Mouse (Mus musculus): ENCODE data around the gene P4ha1. TPM values are rescaled to one million over a fixed set of nuclear protein-coding genes. Genes with fewer than 3 reads are reported as not detected.

Gene P4ha1
- polyA plus RNA-seq, 1 experiment, result 18.8 TPM

DNA sequence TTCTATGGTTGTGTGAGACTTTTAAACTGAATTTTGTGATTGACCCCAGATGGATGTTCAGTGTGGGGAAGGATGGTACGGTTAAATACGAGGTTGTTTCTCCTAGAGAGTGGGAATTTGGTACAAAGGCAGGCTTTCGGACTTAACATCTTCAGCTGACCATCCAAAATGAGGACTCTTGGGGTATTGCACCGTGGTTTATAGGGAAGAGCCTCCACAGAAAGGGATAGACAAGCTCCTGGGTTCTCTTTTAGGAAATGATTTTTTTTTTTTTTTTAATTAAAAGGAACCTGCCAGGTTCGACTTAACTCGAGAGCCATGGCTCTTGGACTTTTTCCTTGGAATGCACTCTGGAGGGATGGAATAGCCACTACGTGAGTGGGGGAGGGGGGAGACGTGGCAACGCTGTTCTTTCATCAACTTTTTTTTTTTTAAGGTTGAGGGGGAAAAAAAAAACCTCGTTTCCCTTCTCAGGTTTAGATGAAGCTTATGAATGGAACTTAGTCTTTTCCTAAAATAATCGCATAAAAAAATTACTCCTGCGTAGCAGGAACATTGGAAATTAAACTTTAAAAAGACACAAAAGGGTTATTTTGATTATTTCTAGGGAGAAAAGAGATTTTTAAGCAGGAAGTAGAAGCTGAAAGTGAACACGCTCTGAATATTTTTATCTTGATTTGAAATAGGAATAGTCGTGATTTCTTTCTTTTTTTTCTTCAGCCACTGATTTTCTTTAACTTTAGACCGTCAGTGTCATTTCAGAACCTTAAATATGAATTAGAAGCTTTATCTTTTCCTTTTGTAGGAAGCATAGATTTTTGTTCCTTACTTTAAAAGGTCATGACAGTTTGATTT lies 1.4 kb downstream of the P4ha1 start:
- Histone ChIP-seq H3K4me3 (replicated peaks; ENCODE audit: insufficient read depth, low read depth, low read length) (peak overlapping the region; percentile 58), H3K4me1 (ENCODE audit: control insufficient read depth, insufficient read depth, low read length) (peaks cover 3% of the 10 kb centered on the region; the same call in 1 of the 2 replicates), H3K27ac (ENCODE audit: insufficient read depth, low read length) (no peak overlapping the region), H3K27me3 (ENCODE audit: control insufficient read depth, insufficient read depth, low read length) (no peaks in the 10 kb centered on the region)
- peak in 1 of 2 experiments; percentile 21 for DNase-seq
- 19% methylated on average over 15 of the region's 15 CpGs for WGBS
- TF ChIP-seq CTCF (IDR thresholded peaks at IDR 0.05; ENCODE audit: borderline replicate concordance, insufficient read depth, low read depth, low read length) (no peak), POLR2A (IDR thresholded peaks at IDR 0.05; ENCODE audit: borderline replicate concordance, insufficient read depth, low read length) (no peak)

DNA sequence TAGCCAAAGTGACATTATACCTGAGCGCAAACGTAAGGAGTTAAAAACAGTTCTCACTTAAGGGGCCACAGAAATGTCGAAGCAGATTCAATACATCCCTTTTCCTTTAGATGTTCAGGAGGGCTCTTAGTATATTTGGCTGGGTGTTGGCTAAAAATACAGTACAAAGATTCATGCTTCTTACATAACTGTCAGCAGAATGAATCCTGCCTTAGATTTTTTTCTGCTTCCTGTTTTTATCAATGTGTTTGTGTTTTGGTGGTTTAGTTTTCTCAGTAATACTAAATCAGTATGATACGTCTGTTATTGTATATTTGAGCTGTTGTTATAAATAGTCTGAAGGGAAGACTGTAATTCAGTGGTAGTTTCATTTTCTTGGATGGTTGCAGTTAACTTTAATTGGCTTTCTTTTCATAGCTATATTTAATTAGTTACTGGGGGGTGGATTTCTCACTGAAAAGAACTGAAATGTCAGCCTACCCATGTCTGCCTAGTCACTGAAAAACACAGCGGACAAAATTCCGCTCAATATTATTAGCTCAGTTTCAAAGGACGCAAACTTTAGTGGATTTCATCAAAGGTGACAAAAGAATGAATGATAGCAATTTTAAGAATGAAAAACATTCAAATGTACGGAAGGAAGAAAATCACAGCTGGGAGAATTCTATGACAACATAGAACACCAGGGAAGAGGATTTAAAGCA lies 3.7 kb downstream of the P4ha1 start:
- H3K4me1 ChIP-seq (ENCODE audit: control insufficient read depth, insufficient read depth, low read length), result peaks cover 3% of the 10 kb centered on the region; the same call in 1 of the 2 replicates
- no peak for DNase-seq
- TF ChIP-seq POLR2A (IDR thresholded peaks at IDR 0.05; ENCODE audit: borderline replicate concordance, insufficient read depth, low read length) (no peak), CTCF (IDR thresholded peaks at IDR 0.05; ENCODE audit: borderline replicate concordance, insufficient read depth, low read depth, low read length) (no peak)
- H3K27me3 ChIP-seq (ENCODE audit: control insufficient read depth, insufficient read depth, low read length), result no peaks in the 10 kb centered on the region
- H3K4me3 ChIP-seq (replicated peaks; ENCODE audit: insufficient read depth, low read depth, low read length), result no peak overlapping the region
- WGBS, result 87% methylated on average over 8 of the region's 8 CpGs
- no peak overlapping the region for H3K27ac ChIP-seq (ENCODE audit: insufficient read depth, low read length)

DNA sequence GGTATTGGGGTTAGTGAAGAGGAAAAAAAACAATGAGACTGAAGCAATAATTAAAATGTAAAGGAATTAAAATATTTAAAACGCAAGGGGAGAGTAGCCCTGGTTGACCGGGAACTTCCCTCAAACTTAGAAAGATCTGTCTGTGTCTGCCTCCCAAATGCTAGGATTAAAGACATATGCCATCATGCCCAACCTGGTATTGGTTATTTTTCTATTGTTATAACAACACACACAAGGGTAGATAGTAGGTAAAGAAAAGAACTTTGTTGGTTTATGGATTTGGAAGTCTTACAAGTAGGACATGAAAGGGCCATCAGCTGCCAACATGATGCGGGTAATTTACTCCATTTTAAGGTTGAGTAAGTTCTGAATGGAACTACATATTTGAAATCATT lies 4.2 kb downstream of the P4ha1 start:
- WGBS, result 87% methylated on average over 3 of the region's 3 CpGs
- H3K4me3 ChIP-seq (replicated peaks; ENCODE audit: insufficient read depth, low read depth, low read length), result no peak overlapping the region
- no peaks in the 10 kb centered on the region for H3K27me3 ChIP-seq (ENCODE audit: control insufficient read depth, insufficient read depth, low read length)
- no peak overlapping the region for H3K27ac ChIP-seq (ENCODE audit: insufficient read depth, low read length)
- no peak for DNase-seq
- TF ChIP-seq CTCF (IDR thresholded peaks at IDR 0.05; ENCODE audit: borderline replicate concordance, insufficient read depth, low read depth, low read length) (no peak), POLR2A (IDR thresholded peaks at IDR 0.05; ENCODE audit: borderline replicate concordance, insufficient read depth, low read length) (no peak)
- H3K4me1 ChIP-seq (ENCODE audit: control insufficient read depth, insufficient read depth, low read length), result peaks cover 3% of the 10 kb centered on the region; the same call in 1 of the 2 replicates

GRCm38 (mm10) chr10:59331546-59332256 lies 8.6 kb downstream of the P4ha1 start:
- H3K4me3 ChIP-seq (replicated peaks; ENCODE audit: insufficient read depth, low read depth, low read length), result no peak overlapping the region
- 90% methylated on average over 6 of the region's 6 CpGs for WGBS
- no peak for DNase-seq
- peaks cover 13% of the 10 kb centered on the region for H3K4me1 ChIP-seq (ENCODE audit: control insufficient read depth, insufficient read depth, low read length)
- H3K27ac ChIP-seq (ENCODE audit: insufficient read depth, low read length), result no peak overlapping the region
- no peaks in the 10 kb centered on the region for H3K27me3 ChIP-seq (ENCODE audit: control insufficient read depth, insufficient read depth, low read length)
- TF ChIP-seq CTCF (IDR thresholded peaks at IDR 0.05; ENCODE audit: borderline replicate concordance, insufficient read depth, low read depth, low read length) (no peak), POLR2A (IDR thresholded peaks at IDR 0.05; ENCODE audit: borderline replicate concordance, insufficient read depth, low read length) (no peak)

DNA sequence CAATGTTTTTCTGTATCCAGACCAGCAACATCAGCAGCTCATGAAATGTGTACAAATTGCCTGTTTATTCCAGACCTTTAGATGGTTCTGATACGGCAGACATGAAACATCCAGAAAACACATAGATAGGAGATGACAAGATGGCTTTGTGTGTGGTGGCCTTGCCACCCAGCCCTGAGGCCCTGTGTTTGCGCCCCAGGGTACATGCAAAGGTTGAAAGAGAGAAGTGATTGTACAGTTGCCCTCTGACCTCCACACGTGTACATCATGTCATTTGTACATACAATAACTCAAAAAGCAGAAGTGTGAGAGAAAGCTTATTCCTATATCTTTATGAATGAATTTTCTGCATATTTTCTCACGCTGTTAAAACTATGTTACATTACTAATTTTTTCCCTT lies 10.3 kb downstream of the P4ha1 start:
- no peak overlapping the region for H3K4me3 ChIP-seq (replicated peaks; ENCODE audit: insufficient read depth, low read depth, low read length)
- no peak for TF ChIP-seq POLR2A (IDR thresholded peaks at IDR 0.05; ENCODE audit: borderline replicate concordance, insufficient read depth, low read length)
- TF ChIP-seq CTCF (IDR thresholded peaks at IDR 0.05; ENCODE audit: borderline replicate concordance, insufficient read depth, low read depth, low read length), result no peak
- no peaks in the 10 kb centered on the region for H3K27me3 ChIP-seq (ENCODE audit: control insufficient read depth, insufficient read depth, low read length)
- WGBS, result 91% methylated on average over 4 of the region's 4 CpGs
- no peak overlapping the region for H3K27ac ChIP-seq (ENCODE audit: insufficient read depth, low read length)
- no peak for DNase-seq
- H3K4me1 ChIP-seq (ENCODE audit: control insufficient read depth, insufficient read depth, low read length), result peaks cover 13% of the 10 kb centered on the region

DNA sequence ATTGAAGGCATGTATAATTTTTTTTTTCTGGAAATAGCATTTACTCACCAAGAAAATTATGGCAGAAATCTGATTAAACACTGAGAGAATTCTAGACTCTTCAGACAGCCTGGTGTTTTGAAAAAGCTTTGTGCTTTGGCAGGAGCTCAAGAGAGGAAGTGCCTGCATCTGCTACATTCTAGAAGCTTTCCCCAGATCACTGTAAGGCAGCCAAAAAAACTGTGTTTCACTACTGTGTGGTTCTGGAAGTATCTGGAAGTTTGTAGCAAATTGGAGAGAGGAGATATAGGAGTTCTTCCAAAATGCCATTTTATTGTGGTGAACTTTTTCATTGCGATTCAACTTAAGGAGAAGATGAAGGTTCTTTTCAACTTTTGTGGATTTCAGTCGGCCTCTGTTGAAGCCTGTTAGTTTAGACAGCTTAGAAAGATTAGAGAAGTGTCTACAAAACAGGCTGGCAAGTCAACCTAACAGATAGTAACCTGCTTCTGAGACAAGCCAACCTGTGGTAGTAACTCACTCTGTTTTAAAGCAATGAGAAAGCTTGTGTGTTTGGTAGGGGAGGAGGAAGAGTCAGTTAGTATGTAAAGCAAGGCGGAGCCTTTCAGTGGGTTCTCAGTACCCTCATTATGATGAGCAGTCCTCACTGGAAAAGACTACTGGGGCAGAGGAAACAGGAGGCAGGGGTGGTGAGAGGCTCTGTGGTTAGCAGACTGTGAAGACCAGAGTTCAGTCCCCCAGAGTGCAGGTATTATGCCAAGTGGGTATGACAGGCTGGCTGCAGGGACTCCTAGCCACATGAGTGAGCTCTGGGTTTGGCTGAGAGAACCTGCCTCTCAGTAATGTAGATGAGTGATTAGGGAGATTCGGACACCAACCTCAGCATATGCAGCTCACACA lies 12.1 kb downstream of the P4ha1 start:
- WGBS, result 60% methylated on average over 4 of the region's 4 CpGs
- Histone ChIP-seq H3K27me3 (ENCODE audit: control insufficient read depth, insufficient read depth, low read length) (no peaks in the 10 kb centered on the region), H3K4me3 (replicated peaks; ENCODE audit: insufficient read depth, low read depth, low read length) (no peak overlapping the region), H3K4me1 (ENCODE audit: control insufficient read depth, insufficient read depth, low read length) (peaks cover 13% of the 10 kb centered on the region), H3K27ac (ENCODE audit: insufficient read depth, low read length) (no peak overlapping the region)
- DNase-seq, result peak; percentile 42 to 84
- TF ChIP-seq CTCF (IDR thresholded peaks at IDR 0.05; ENCODE audit: borderline replicate concordance, insufficient read depth, low read depth, low read length) (no peak), POLR2A (IDR thresholded peaks at IDR 0.05; ENCODE audit: borderline replicate concordance, insufficient read depth, low read length) (no peak)

GRCm38 (mm10) chr10:59336124-59336523 lies 13.0 kb downstream of the P4ha1 start:
- Histone ChIP-seq H3K4me3 (replicated peaks; ENCODE audit: insufficient read depth, low read depth, low read length) (no peak overlapping the region), H3K27ac (ENCODE audit: insufficient read depth, low read length) (no peak overlapping the region), H3K27me3 (ENCODE audit: control insufficient read depth, insufficient read depth, low read length) (no peaks in the 10 kb centered on the region), H3K4me1 (ENCODE audit: control insufficient read depth, insufficient read depth, low read length) (peaks cover 13% of the 10 kb centered on the region)
- WGBS, result 85% methylated on average over 2 of the region's 2 CpGs
- no peak for DNase-seq
- TF ChIP-seq POLR2A (IDR thresholded peaks at IDR 0.05; ENCODE audit: borderline replicate concordance, insufficient read depth, low read length), result no peak
- TF ChIP-seq CTCF (IDR thresholded peaks at IDR 0.05; ENCODE audit: borderline replicate concordance, insufficient read depth, low read depth, low read length), result no peak
